Mouse (Mus musculus): ENCODE measurements at regions not wholly inside any gene's neighbourhood (a gene's known extent, or its start where the extent isn't known, plus 50 kb on each side); places are given as distances from the start of the nearest gene placed in this dataset.

- Histone ChIP-seq H3K4me3 (ENCODE audit: low read depth, low read length) (no peak overlapping the region), H3K4me1 (ENCODE audit: control insufficient read depth, insufficient read depth, insufficient read length, low read length) (no peaks in the 10 kb centered on the region), H3K36me3 (ENCODE audit: control insufficient read depth, insufficient read depth, low read length) (no peaks in the 10 kb centered on the region), H3K27ac (ENCODE audit: insufficient read depth, low read depth, low read length) (no peak overlapping the region), H3K27me3 (ENCODE audit: control insufficient read depth, insufficient read depth, low read length) (no peaks in the 10 kb centered on the region)
- 80% methylated on average over 2 of the region's 2 CpGs for WGBS
- no peak for TF ChIP-seq CTCF (IDR thresholded peaks at IDR 0.05; ENCODE audit: extremely low read depth, insufficient read length, insufficient replicate concordance, low read depth, low read length)
- TF ChIP-seq POLR2A (IDR thresholded peaks at IDR 0.05; ENCODE audit: low read depth, low read length) = no peak
These were observed 721.5 kb downstream of the Epha4 start for GRCm38 (mm10) chr1:76793438-76793837.

- Histone ChIP-seq H3K27me3 (ENCODE audit: control insufficient read depth, insufficient read depth, low read length) (no peaks in the 10 kb centered on the region), H3K36me3 (ENCODE audit: control insufficient read depth, insufficient read depth, low read length) (no peaks in the 10 kb centered on the region), H3K27ac (ENCODE audit: insufficient read depth, low read depth, low read length) (no peak overlapping the region), H3K4me3 (ENCODE audit: low read depth, low read length) (no peak overlapping the region), H3K4me1 (ENCODE audit: control insufficient read depth, insufficient read depth, insufficient read length, low read length) (no peaks in the 10 kb centered on the region)
- no peak for TF ChIP-seq POLR2A (IDR thresholded peaks at IDR 0.05; ENCODE audit: low read depth, low read length)
- TF ChIP-seq CTCF (IDR thresholded peaks at IDR 0.05; ENCODE audit: extremely low read depth, insufficient read length, insufficient replicate concordance, low read depth, low read length) = no peak
- 45% methylated on average over 1 of the region's 1 CpGs for WGBS
These were observed 695.0 kb downstream of the Epha4 start for GRCm38 (mm10) chr1:76819906-76820305.

GRCm38 (mm10) chr1:76821610-76822009 is 693.3 kb downstream of the Epha4 start:
- H3K4me1 ChIP-seq (ENCODE audit: control insufficient read depth, insufficient read depth, insufficient read length, low read length) = no peaks in the 10 kb centered on the region
- no peak overlapping the region for H3K4me3 ChIP-seq (ENCODE audit: low read depth, low read length)
- WGBS = 65% methylated on average over 3 of the region's 3 CpGs
- TF ChIP-seq POLR2A (IDR thresholded peaks at IDR 0.05; ENCODE audit: low read depth, low read length) = no peak
- TF ChIP-seq CTCF (IDR thresholded peaks at IDR 0.05; ENCODE audit: extremely low read depth, insufficient read length, insufficient replicate concordance, low read depth, low read length) = no peak
- no peaks in the 10 kb centered on the region for H3K36me3 ChIP-seq (ENCODE audit: control insufficient read depth, insufficient read depth, low read length)
- no peaks in the 10 kb centered on the region for H3K27me3 ChIP-seq (ENCODE audit: control insufficient read depth, insufficient read depth, low read length)
- no peak overlapping the region for H3K27ac ChIP-seq (ENCODE audit: insufficient read depth, low read depth, low read length)

- Histone ChIP-seq H3K4me1 (ENCODE audit: control insufficient read depth, insufficient read depth, insufficient read length, low read length) (no peaks in the 10 kb centered on the region), H3K4me3 (ENCODE audit: low read depth, low read length) (no peak overlapping the region), H3K27ac (ENCODE audit: insufficient read depth, low read depth, low read length) (no peak overlapping the region), H3K27me3 (ENCODE audit: control insufficient read depth, insufficient read depth, low read length) (no peaks in the 10 kb centered on the region), H3K36me3 (ENCODE audit: control insufficient read depth, insufficient read depth, low read length) (no peaks in the 10 kb centered on the region)
- no peak for TF ChIP-seq CTCF (IDR thresholded peaks at IDR 0.05; ENCODE audit: extremely low read depth, insufficient read length, insufficient replicate concordance, low read depth, low read length)
- no peak for TF ChIP-seq POLR2A (IDR thresholded peaks at IDR 0.05; ENCODE audit: low read depth, low read length)
- 52% methylated on average over 2 of the region's 2 CpGs for WGBS
These were observed 685.2 kb downstream of the Epha4 start for GRCm38 (mm10) chr1:76829690-76830089.

- TF ChIP-seq CTCF (IDR thresholded peaks at IDR 0.05; ENCODE audit: extremely low read depth, insufficient read length, insufficient replicate concordance, low read depth, low read length) = no peak
- no peak for TF ChIP-seq POLR2A (IDR thresholded peaks at IDR 0.05; ENCODE audit: low read depth, low read length)
- 30% methylated on average over 2 of the region's 2 CpGs for WGBS
- Histone ChIP-seq H3K27ac (ENCODE audit: insufficient read depth, low read depth, low read length) (no peak overlapping the region), H3K4me3 (ENCODE audit: low read depth, low read length) (no peak overlapping the region), H3K27me3 (ENCODE audit: control insufficient read depth, insufficient read depth, low read length) (no peaks in the 10 kb centered on the region), H3K36me3 (ENCODE audit: control insufficient read depth, insufficient read depth, low read length) (no peaks in the 10 kb centered on the region), H3K4me1 (ENCODE audit: control insufficient read depth, insufficient read depth, insufficient read length, low read length) (no peaks in the 10 kb centered on the region)
These were observed 682.6 kb downstream of the Epha4 start for GRCm38 (mm10) chr1:76832311-76832710.

DNA sequence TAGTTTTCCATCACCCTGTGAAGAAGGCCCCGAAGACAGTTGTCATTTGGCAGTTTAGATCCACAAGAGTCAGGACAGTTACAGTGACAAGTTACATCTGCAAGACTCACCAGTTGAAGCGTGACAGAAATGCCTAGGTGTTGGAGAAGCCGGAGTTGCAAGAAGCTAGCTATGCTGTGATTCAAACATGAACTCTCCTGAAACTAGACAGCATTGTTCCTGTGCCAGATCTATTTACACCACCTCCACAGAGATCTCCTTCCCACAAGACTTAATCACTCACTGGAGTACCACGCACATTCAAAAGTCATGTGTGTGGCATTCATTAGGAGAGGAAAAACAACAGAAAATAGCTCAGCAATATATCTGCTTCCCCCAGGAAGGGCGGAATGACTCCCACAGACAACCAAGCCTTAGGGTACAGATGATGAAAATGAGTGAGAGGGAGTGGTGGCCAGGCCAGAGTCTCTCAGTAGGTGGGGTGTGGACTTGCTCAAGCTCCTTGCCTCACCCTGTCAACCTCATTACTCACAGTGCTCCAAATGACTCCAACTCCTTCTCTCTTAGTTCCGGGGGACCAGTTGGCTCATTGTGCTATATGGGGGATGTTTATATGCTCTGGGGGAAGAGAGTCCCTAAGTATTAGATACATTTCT is 679.7 kb downstream of the Epha4 start:
- 73% methylated on average over 6 of the region's 6 CpGs for WGBS
- H3K4me3 ChIP-seq (ENCODE audit: low read depth, low read length) = no peak overlapping the region
- no peak overlapping the region for H3K27ac ChIP-seq (ENCODE audit: insufficient read depth, low read depth, low read length)
- H3K27me3 ChIP-seq (ENCODE audit: control insufficient read depth, insufficient read depth, low read length) = no peaks in the 10 kb centered on the region
- TF ChIP-seq CTCF (IDR thresholded peaks at IDR 0.05; ENCODE audit: extremely low read depth, insufficient read length, insufficient replicate concordance, low read depth, low read length) (no peak), POLR2A (IDR thresholded peaks at IDR 0.05; ENCODE audit: low read depth, low read length) (no peak)
- H3K4me1 ChIP-seq (ENCODE audit: control insufficient read depth, insufficient read depth, insufficient read length, low read length) = no peaks in the 10 kb centered on the region
- H3K36me3 ChIP-seq (ENCODE audit: control insufficient read depth, insufficient read depth, low read length) = no peaks in the 10 kb centered on the region

GRCm38 (mm10) chr1:76849346-76849745 is 665.5 kb downstream of the Epha4 start:
- TF ChIP-seq CTCF (IDR thresholded peaks at IDR 0.05; ENCODE audit: extremely low read depth, insufficient read length, insufficient replicate concordance, low read depth, low read length) (no peak), POLR2A (IDR thresholded peaks at IDR 0.05; ENCODE audit: low read depth, low read length) (no peak)
- H3K27me3 ChIP-seq (ENCODE audit: control insufficient read depth, insufficient read depth, low read length) = no peaks in the 10 kb centered on the region
- no peak overlapping the region for H3K4me3 ChIP-seq (ENCODE audit: low read depth, low read length)
- no peak overlapping the region for H3K27ac ChIP-seq (ENCODE audit: insufficient read depth, low read depth, low read length)
- no peaks in the 10 kb centered on the region for H3K4me1 ChIP-seq (ENCODE audit: control insufficient read depth, insufficient read depth, insufficient read length, low read length)
- H3K36me3 ChIP-seq (ENCODE audit: control insufficient read depth, insufficient read depth, low read length) = no peaks in the 10 kb centered on the region
- WGBS = 56% methylated on average over 3 of the region's 3 CpGs
